Mouse (Mus musculus) cerebellum, postnatal 25 days (tissue): ENCODE results near the gene Zbtb7a.

ENCODE experiments used
- DNase-seq, 2 experiments: peaks; one replicate each; pipeline ENCODE4 v3.0.0; 2021; ENCODE audit warnings: mixed read lengths in 2 of 2

The Zbtb7a gene

DNA sequence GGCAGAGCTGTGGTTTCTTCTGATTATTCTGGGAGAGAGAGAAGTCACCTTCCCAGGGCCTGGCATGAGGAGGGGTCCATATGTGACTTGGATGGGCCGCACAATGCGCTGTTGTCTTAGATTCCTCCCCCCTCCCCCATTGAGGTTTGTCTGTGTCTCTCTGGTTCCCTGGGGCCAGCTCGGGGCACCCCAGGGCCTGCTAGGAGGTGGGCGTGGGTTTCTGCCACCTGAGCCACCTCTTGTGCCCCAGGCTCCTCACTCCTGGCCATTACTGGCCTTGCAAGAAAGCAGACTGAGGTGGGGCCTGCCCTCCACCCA is 4.5 kb downstream of the Zbtb7a start:
- peak in 1 of 2 experiments; percentile 43 for DNase-seq

GRCm38 (mm10) chr10:81140005-81140404 is 5.0 kb downstream of the Zbtb7a start:
- peak; percentile 74 to 82 for DNase-seq

- peak in 1 of 2 experiments; percentile 54 for DNase-seq
Observed at GRCm38 (mm10) chr10:81140717-81141454, 5.9 kb downstream of the Zbtb7a start.

- peak in 1 of 2 experiments; percentile 40 for DNase-seq
Observed at GRCm38 (mm10) chr10:81141455-81142210, 6.6 kb downstream of the Zbtb7a start.

- DNase-seq = peak; percentile 66 to 71
Observed at GRCm38 (mm10) chr10:81142551-81142981, 7.5 kb downstream of the Zbtb7a start.

GRCm38 (mm10) chr10:81143157-81143633 is 8.2 kb downstream of the Zbtb7a start:
- peak; percentile 72 to 81 for DNase-seq

DNA sequence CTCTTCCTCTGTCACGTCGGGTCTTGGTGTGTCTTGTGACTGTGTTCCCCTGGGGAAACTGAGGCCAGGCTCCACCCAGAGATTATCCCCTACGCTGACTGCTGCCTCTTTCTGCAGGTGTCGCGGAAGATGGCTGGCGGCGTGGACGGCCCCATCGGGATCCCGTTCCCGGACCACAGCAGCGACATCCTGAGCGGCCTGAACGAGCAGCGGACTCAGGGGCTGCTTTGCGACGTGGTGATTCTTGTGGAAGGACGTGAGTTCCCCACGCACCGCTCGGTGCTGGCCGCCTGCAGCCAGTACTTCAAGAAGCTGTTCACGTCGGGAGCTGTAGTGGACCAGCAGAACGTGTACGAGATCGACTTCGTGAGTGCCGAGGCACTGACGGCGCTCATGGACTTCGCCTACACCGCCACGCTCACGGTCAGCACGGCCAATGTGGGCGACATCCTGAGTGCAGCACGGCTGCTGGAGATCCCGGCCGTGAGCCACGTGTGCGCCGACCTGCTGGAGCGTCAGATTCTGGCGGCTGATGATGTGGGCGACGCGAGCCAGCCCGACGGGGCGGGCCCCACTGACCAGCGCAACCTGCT is 8.9 kb downstream of the Zbtb7a start:
- peak in 1 of 2 experiments; percentile 47 for DNase-seq

DNA sequence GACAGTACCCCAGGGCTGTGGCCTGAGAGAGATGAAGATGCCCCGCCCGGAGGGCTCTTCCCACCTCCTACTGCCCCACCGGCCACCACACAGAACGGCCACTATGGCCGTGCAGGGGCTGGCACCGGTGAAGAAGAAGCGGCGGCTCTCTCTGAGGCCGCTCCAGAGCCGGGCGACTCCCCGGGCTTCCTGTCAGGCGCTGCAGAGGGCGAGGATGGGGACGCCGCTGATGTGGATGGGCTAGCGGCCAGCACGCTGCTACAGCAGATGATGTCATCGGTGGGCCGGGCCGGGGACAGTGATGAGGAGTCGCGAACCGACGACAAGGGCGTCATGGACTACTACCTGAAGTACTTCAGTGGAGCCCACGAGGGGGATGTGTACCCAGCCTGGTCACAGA is 9.6 kb downstream of the Zbtb7a start:
- DNase-seq = peak in 1 of 2 experiments; percentile 54

GRCm38 (mm10) chr10:81145307-81145706 is 10.3 kb downstream of the Zbtb7a start:
- no peak for DNase-seq

DNA sequence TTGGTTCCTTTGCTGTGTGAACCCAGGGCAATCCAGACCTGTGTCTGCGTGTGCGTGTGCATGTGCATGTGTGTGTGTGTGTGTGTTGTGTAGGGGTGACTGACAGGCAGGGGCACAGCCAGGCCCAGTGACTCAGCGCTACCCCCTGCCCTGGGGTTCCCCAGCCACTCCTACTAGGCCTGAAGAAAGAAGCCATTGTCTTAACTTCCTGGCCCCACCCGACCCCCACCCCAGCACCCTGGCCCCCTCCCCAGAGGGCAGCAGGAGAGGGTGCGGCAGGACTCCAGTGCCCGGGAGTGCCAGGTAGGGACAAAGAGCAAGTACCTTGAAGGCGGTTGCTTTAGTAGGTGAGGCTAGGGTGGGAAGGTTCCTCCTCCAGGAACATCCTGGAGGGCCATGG is 10.8 kb downstream of the Zbtb7a start:
- DNase-seq = no peak

DNA sequence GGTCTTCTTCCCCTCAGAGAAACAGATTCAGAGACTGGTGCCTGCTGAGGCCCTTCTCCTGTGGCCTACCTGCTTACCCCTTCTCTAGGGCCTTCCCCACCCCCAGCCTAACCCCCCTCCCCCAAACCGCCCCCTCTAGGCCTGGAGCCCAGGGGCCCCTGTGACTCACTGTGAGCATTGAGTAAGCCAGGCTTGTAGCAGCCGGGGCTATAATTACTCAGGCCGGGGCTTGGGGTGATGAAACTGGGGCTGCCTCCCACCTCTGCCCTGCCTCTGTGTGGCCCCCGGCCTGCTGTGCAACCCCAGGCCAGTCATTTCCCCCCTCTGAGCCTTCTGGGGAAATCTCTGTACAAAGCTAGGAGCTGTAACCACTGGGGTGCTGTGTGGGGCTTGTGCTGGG is 11.3 kb downstream of the Zbtb7a start:
- DNase-seq = no peak

- no peak for DNase-seq
Observed at GRCm38 (mm10) chr10:81151261-81151660, 16.2 kb downstream of the Zbtb7a start.

DNA sequence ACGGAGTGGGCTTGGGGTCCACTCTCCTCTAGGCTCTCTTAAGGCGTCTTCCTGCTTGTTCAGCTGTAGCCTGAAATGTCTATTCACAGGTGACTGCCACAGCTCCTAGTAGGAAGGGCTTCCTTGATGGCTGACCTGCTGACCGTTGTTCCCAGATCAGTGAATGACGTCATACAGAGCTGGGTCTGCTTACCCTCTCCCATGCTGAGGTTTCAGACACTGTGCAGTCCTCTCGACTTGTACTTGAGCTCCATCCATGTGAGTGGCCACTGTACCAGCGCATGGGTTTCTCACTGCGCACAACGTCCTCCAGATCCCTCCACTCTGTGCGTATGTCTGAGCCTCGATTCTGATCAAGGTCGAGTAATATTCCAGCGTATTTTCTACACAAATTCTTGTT is 17.6 kb downstream of the Zbtb7a start:
- DNase-seq = no peak

DNA sequence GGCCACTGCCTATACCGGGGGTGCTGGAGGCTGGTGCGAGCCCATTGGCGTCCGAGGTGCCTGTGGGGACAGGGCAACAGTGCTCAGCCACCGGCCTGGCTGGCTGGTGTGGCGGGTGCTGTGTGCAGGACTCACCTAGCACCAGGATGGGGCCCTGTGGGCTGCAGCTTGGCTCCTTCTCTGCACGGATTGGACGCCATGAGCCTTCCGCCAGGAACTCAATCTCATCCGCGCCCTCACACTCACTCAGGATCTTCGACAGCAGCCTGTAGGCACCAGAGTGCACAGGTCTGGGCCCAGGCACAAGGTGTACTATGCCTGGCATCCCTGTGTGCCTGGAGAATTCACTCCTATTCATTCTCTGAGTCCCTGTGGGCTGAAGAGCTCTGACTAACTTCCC is 19.3 kb downstream of the Zbtb7a start:
- DNase-seq = no peak

DNA sequence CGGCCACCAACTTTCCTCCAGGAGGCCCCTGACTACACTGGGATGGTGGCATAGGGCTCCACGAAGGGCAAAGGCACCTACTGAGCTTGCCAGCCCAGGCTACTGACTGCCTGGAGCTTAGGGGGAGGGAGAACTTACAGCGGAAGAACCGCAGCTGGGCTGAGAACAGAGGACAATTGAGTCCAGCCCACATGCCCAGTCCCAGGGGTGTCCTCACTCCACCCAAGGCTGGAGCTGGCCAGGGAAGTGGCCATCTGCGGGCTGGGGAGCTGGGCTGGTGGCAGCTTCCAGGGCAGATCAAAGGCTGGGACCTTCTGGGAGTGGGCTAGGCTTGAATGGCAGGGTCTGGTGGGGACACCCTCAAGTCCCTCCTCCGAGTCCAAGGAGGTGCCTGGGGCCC is 19.7 kb downstream of the Zbtb7a start:
- no peak for DNase-seq

GRCm38 (mm10) chr10:81161602-81162317 is 26.7 kb downstream of the Zbtb7a start:
- no peak for DNase-seq

DNA sequence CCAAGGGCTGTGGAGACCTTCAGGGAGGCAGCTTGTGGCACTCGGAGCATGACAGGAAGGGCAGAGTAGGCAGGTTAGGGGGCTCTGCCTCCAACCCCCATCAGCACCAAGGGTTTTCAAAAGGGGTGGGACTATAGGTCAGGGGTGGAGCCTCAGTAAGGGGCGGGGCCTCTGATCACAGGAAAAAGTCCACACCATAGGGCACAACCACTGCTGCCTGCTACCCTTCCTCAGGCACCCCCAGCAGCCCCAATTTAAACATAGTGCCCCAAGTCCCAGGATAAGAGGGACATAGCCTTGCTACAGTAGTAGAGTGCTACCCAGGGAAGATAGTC is 27.3 kb downstream of the Zbtb7a start:
- DNase-seq = no peak

DNA sequence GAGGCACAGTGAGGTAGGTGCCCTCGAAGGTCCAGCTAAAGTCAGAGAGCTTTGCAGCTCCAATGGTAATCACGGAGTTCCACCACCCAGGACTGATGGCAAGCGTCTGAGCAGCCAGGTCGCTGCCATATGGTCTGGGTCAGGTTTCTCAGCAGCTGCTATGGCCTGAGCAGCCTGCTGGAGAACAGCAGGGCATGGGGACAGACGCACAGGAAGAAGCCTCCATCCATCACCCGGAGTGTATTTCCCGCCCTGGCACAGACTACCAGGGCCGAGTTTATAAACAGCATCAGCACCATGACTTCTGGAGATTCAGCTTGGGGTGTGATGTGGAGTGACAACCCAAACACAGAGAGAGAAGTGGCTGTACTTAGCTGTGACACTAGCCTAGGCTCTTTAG is 30.1 kb downstream of the Zbtb7a start:
- DNase-seq = peak; percentile 77 to 78

- peak; percentile 100 for DNase-seq
Observed at GRCm38 (mm10) chr10:81167200-81168086, 32.4 kb downstream of the Zbtb7a start, which contains the start of gene Pias4. TSS of gene Pias4 (minus strand) at chr10:81167923.

DNA sequence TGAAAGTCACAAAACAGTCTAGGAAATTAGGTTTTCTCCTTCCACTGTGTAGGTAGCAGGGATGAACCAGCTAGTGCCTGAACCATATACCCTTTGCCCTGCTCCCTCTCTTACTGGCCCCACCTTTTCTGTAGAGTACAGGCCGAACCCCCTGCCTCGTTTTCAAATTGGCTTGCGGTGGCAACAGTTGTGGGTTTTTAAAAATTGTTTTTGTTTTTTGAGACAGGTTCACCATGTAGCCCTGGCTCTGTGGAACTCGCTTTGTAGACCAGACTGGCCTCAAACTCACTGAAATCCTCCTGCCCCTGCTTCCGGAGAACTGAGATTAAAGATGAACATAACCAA is 33.0 kb downstream of the Zbtb7a start:
- no peak for DNase-seq

DNA sequence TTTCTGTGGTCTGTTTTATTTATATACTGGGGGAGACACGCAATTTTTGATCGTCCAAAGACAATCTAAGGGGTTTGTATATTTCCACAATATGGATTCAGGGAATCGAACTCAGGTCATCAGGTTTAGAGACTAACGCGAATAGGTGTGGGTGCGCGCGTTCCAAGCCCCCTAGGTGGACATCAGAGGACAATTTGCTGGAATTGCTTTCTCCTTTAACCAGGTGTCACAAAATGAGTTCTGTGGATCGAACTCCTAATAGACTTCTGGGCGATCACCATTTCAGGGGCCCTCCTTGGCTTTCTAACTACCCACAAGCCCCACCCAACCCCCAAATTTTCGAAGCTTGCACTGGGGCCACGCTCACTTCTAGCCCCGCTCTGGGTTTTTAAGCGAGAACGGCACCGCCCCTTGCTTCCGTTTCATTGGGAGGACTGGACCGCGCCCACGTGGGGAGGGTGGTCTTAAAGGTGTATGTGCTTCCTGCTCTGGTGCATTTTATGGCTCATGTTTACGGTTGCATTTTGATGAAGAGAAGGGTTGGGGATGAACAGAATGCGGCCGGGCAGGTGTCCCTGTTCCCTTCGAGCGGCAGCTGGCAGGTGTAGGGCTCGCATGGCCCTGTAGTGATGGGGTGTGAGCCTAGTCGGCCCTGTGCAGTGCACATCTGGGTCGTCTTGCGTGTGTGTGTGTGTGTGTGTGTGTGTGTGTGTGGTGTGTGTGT is 33.7 kb downstream of the Zbtb7a start:
- peak; percentile 82 to 89 for DNase-seq
